Comparison of ENCODE assay signal across 8 mouse cellular contexts in genomic region chr2:158669199-158670195, GRCm38 (mm10). TPM values are rescaled to one million over a fixed set of nuclear protein-coding genes. Genes with fewer than 3 reads are reported as not detected.
DNase-seq lines count a peak whose midpoint lies in the region; ATAC-seq and TF ChIP-seq lines count a peak whose summit lies in the region.
"Had no signal": no experiment of that assay in that cellular context is flagged by ENCODE, and none has a peak within 500 bp of the region (broad histone marks: within the 10 kb centered on the region; RNA-seq: fewer than 3 reads in every experiment).

No protein-coding gene starts in this region.

- DNase-seq in kidney, adult 8-10 months, result peak; percentile 64 to 68
- DNase-seq in kidney, postnatal 4 days, result no peak
- DNase-seq in large intestine, adult 2 months (ENCODE audit: low read depth, low spot score), result peak; percentile 16
- DNase-seq in thymus, adult 2 months, result peak; percentile 67
- no peak for DNase-seq in ovary, postnatal 36 days (ENCODE audit: low spot score)
- DNase-seq in spleen, postnatal 14 days (ENCODE audit: low spot score in 2 of 2), result no peak

- no peaks in the 10 kb centered on the region for H3K36me3 ChIP-seq in forebrain, embryonic 15.5 days
- no peaks in the 10 kb centered on the region for H3K36me3 ChIP-seq in thymus, adult 2 months (ENCODE audit: control insufficient read depth, insufficient read depth, low read length)
- H3K36me3 ChIP-seq: embryonic facial prominence, embryonic 13.5 days had no signal

- H3K27me3 ChIP-seq in forebrain, embryonic 15.5 days, result 0 out of 2 replicates have a peak, but pooled peaks cover 9% of the 10 kb centered on the region
- no peaks in the 10 kb centered on the region for H3K27me3 ChIP-seq in thymus, adult 2 months (ENCODE audit: control insufficient read depth, insufficient read depth, low read length)

- WGBS in forebrain, embryonic 15.5 days, result 73% methylated on average over 13 of the region's 13 CpGs
- 45% methylated on average over 13 of the region's 13 CpGs for WGBS in large intestine, adult 2 months
- 26% methylated on average over 13 of the region's 13 CpGs for WGBS in thymus, adult 2 months

- H3K4me1 ChIP-seq in forebrain, embryonic 15.5 days, result peaks cover 32% of the 10 kb centered on the region
- peaks cover 61% of the 10 kb centered on the region for H3K4me1 ChIP-seq in thymus, adult 2 months (replicated peaks; ENCODE audit: control insufficient read depth, insufficient read depth, low read length)

- H3K27ac ChIP-seq in forebrain, embryonic 15.5 days (replicated peaks), result no peak overlapping the region
- H3K27ac ChIP-seq in thymus, adult 2 months (ENCODE audit: control insufficient read depth, insufficient read depth, low read length), result peak overlapping the region; percentile 99
- H3K27ac ChIP-seq: embryonic facial prominence, embryonic 13.5 days had no signal

- no peak; the same call in 1 of the 2 replicates for TF ChIP-seq POLR2A in thymus, adult 2 months (IDR thresholded peaks at IDR 0.05; ENCODE audit: control insufficient read depth, extremely low read depth, insufficient read depth, low read length, poor library complexity)

- 0 out of 2 replicates have a peak overlapping the region, but pooled peaks have one; percentile 70 for H3K9ac ChIP-seq in forebrain, embryonic 15.5 days (replicated peaks)

- no peak for ATAC-seq in forebrain, embryonic 15.5 days (replicated peaks)

- H3K4me2 ChIP-seq in forebrain, embryonic 15.5 days (replicated peaks), result peak overlapping the region; percentile 95

- H3K9me3 ChIP-seq in forebrain, embryonic 15.5 days, result no peaks in the 10 kb centered on the region
- H3K9me3 ChIP-seq: embryonic facial prominence, embryonic 13.5 days had no signal

- peak overlapping the region; percentile 64 for H3K4me3 ChIP-seq in forebrain, embryonic 15.5 days
- H3K4me3 ChIP-seq in thymus, adult 2 months (ENCODE audit: control insufficient read depth, insufficient read depth, low read length), result peak overlapping the region; percentile 92

- no peak for TF ChIP-seq CTCF in thymus, adult 2 months (IDR thresholded peaks at IDR 0.05; ENCODE audit: borderline replicate concordance, control insufficient read depth, extremely low read depth, insufficient read depth, low read length, poor library complexity)

RNA-seq across cellular contexts. Expression of gene Ppp1r16b, which starts 4.3 kb away (rescaled TPM):
- 22.1 and 24.4 TPM in 2 replicates for polyA plus RNA-seq in forebrain, embryonic 15.5 days (2015; fragmentation: Nextera tagmentation; extraction: Ambion mirVana)
- polyA plus RNA-seq in large intestine, adult 2 months (2012; rRNA removed), result 2.7 and 3.5 TPM in 2 replicates
- polyA plus RNA-seq in thymus, adult 2 months (2012; rRNA removed), result 55.8 and 61.4 TPM in 2 replicates

RNA-seq across cellular contexts. Expression of gene Actr5, which starts 44.8 kb away (rescaled TPM):
- polyA plus RNA-seq in forebrain, embryonic 15.5 days (2015; fragmentation: Nextera tagmentation; extraction: Ambion mirVana), result 13.4 and 14.7 TPM in 2 replicates
- 5.8 and 6.0 TPM in 2 replicates for polyA plus RNA-seq in large intestine, adult 2 months (2012; rRNA removed)
- polyA plus RNA-seq in thymus, adult 2 months (2012; rRNA removed), result 24.8 and 26.2 TPM in 2 replicates

RNA-seq across cellular contexts. Expression of gene Slc32a1, which starts 58.9 kb away (rescaled TPM):
- polyA plus RNA-seq in forebrain, embryonic 15.5 days (2015; fragmentation: Nextera tagmentation; extraction: Ambion mirVana), result 7.1 and 7.4 TPM in 2 replicates
- 0.02 TPM in 1 of 2 replicates, not detected in the other for polyA plus RNA-seq in large intestine, adult 2 months (2012; rRNA removed)
- 0.11 and 0.13 TPM in 2 replicates for polyA plus RNA-seq in thymus, adult 2 months (2012; rRNA removed)
- polyA plus RNA-seq: embryonic facial prominence, embryonic 13.5 days had no signal

Comparison
In these comparisons a context has a peak if more than half of its experiments do, and no peak if none do; other contexts are left out.
1. DNase-seq: peak in kidney, adult 8-10 months (2 of 2), large intestine, adult 2 months (single experiment) and thymus, adult 2 months (single experiment); none in kidney, postnatal 4 days (0 of 2), ovary, postnatal 36 days (single experiment) and spleen, postnatal 14 days (0 of 2).